Mouse (Mus musculus) heart, adult 2 months (tissue): ENCODE measurements around the gene Ckb.

Source experiments
- CTCF ChIP-seq: fragments of 200-600 bp; IDR thresholded peaks from 2 replicates; pipeline ENCODE4 v1.8.1; 2022; ENCODE audit warnings: antibody characterized with exemption, mild to moderate bottlenecking, moderate library complexity
- EP300 ChIP-seq: fragments of 200-500 bp; IDR thresholded peaks from 2 replicates; pipeline ENCODE4 v1.6.1; 2011; ENCODE audit warnings: low read depth, low read length, control low read depth; ENCODE audit not compliant: insufficient read depth
- POLR2A ChIP-seq: fragments of 200-500 bp; IDR thresholded peaks from 2 replicates; pipeline ENCODE4 v1.6.1; 2011; ENCODE audit warnings: mild to moderate bottlenecking, low read depth, low read length, control low read depth; ENCODE audit not compliant: insufficient read depth

DNA sequence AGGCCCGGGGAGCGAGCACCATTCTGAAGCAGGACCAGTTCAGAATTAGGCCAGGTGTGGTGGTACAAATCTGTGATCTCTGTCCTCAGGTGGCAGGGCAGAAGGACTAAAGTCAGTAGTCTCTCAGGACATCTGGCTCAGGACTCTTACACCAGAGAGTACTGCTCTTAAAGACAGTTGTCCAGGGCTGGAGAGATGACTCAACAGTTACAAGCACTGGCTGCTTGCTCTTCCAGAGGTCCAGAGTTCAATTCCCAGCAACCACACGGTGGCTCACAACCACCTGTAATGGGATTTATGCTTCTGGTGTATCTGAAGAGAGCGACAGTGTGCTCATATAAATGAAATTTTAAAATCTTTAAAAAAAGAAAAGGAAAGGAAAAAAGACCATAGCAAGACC, 12.8 kb downstream of the Ckb start:
- no peak for TF ChIP-seq EP300
- TF ChIP-seq POLR2A: no peak
- no peak for TF ChIP-seq CTCF
